Mouse (Mus musculus) cortical plate, adult 2 months (tissue): Measurements from ENCODE around the gene Fancg.
A peak's percentile ranks its signal among the peaks of the same experiment; 100 is the strongest.

Source experiments
- CTCF ChIP-seq: fragments of 200-500 bp; IDR thresholded peaks from 2 replicates; pipeline ENCODE4 v1.5.1; 2011; ENCODE audit warnings: mild to moderate bottlenecking, control low read depth, low read length; ENCODE audit not compliant: insufficient read depth; ENCODE audit errors: extremely low read depth
- POLR2A ChIP-seq: fragments of 200-500 bp; IDR thresholded peaks from 2 replicates; pipeline ENCODE4 v1.6.1; 2011; ENCODE audit warnings: mild to moderate bottlenecking, low read length, control low read depth; ENCODE audit not compliant: insufficient read depth; ENCODE audit errors: extremely low read depth

GRCm38 (mm10) chr4:42953435-42954094 lies 56.7 kb downstream of the Fancg start:
- TF ChIP-seq CTCF (no peak), POLR2A (peak; percentile 42; the same call in 1 of the 2 replicates)
